Comparison of ENCODE assay signal across 14 mouse cellular contexts in genomic region chr12:82998682-82999332, GRCm38 (mm10).
DNase-seq lines count a peak whose midpoint lies in the region; ATAC-seq lines count a peak whose summit lies in the region.
"Had no signal": no experiment of that assay in that cellular context is flagged by ENCODE, and none has a peak within 500 bp of the region (broad histone marks: within the 10 kb centered on the region; RNA-seq: fewer than 3 reads in every experiment).

No protein-coding gene starts in this region.

- no peaks in the 10 kb centered on the region for H3K27me3 ChIP-seq in forebrain, embryonic 14.5 days (replicated peaks; ENCODE audit: control insufficient read depth, insufficient read depth, low read length)
- no peaks in the 10 kb centered on the region for H3K27me3 ChIP-seq in forebrain, embryonic 11.5 days (ENCODE audit: control insufficient read depth, insufficient read depth, low read length)
- H3K27me3 ChIP-seq in heart, embryonic 13.5 days (replicated peaks), result no peaks in the 10 kb centered on the region

- peaks cover 7% of the 10 kb centered on the region for H3K4me1 ChIP-seq in forebrain, embryonic 14.5 days (ENCODE audit: control insufficient read depth, insufficient read depth, low read length)
- H3K4me1 ChIP-seq in forebrain, embryonic 11.5 days (replicated peaks; ENCODE audit: control insufficient read depth, insufficient read depth, low read length), result no peaks in the 10 kb centered on the region; the same call in 1 of the 2 replicates
- H3K4me1 ChIP-seq in heart, embryonic 13.5 days, result peaks cover 2% of the 10 kb centered on the region; the same call in 1 of the 2 replicates

- H3K4me3 ChIP-seq in forebrain, embryonic 14.5 days (ENCODE audit: low read depth, low read length), result no peak overlapping the region
- no peak overlapping the region for H3K4me3 ChIP-seq in forebrain, embryonic 11.5 days (ENCODE audit: low read depth, low read length)
- H3K4me3 ChIP-seq in heart, embryonic 13.5 days, result no peak overlapping the region

- no peak overlapping the region for H3K4me2 ChIP-seq in forebrain, embryonic 14.5 days (ENCODE audit: low read length)
- no peak overlapping the region for H3K4me2 ChIP-seq in forebrain, embryonic 11.5 days (ENCODE audit: low read depth, low read length, severe bottlenecking)
- H3K4me2 ChIP-seq in heart, embryonic 13.5 days, result no peak overlapping the region

- no peak for ATAC-seq in forebrain, embryonic 14.5 days
- no peak for ATAC-seq in forebrain, embryonic 11.5 days (replicated peaks; ENCODE audit: low FRiP score)
- no peak for ATAC-seq in heart, embryonic 13.5 days (ENCODE audit: extremely low read depth, insufficient number of reproducible peaks, low FRiP score, low TSS enrichment)
- ATAC-seq in megakaryocyte progenitor cell, adult 5-6 weeks (replicated peaks; ENCODE audit: poor library complexity), result no peak
- no peak for ATAC-seq in megakaryocyte-erythroid progenitor cell, adult 5-6 weeks (replicated peaks; ENCODE audit: low FRiP score, low TSS enrichment, poor library complexity, severe bottlenecking)
- ATAC-seq: activated CD4-positive, CD25-positive, alpha-beta regulatory T cell, adult 4 months; hindbrain, postnatal 0 days had no signal

- WGBS in forebrain, embryonic 14.5 days, result 87% methylated on average over 10 of the region's 10 CpGs
- 89% methylated on average over 10 of the region's 10 CpGs for WGBS in forebrain, embryonic 11.5 days
- 75% methylated on average over 10 of the region's 10 CpGs for whole genome bisulfite sequencing in heart, embryonic 13.5 days

- intact Hi-C loops in left cerebral cortex, postnatal 25 days (cut with DNase I), result no loop called here

- no peak overlapping the region for H3K9ac ChIP-seq in forebrain, embryonic 14.5 days (ENCODE audit: low read length)
- H3K9ac ChIP-seq in forebrain, embryonic 11.5 days (ENCODE audit: low read length), result no peak overlapping the region
- no peak overlapping the region for H3K9ac ChIP-seq in heart, embryonic 13.5 days
- H3K9ac ChIP-seq: liver, embryonic 14.5 days had no signal

- DNase-seq in forebrain, embryonic 14.5 days (ENCODE audit: low spot score), result no peak
- DNase-seq in forebrain, embryonic 11.5 days (ENCODE audit: low spot score), result no peak
- DNase-seq in left cerebral cortex, postnatal 25 days (ENCODE audit: low spot score in 2 of 2), result peak; percentile 20 to 72
- DNase-seq in left cerebral cortex, adult 11 months (ENCODE audit: low spot score), result no peak
- peak; percentile 76 for DNase-seq in adrenal gland, adult 2 months
- DNase-seq: cerebellum, adult 11 months; embryo, embryonic 11 days; kidney, postnatal 10 days had no signal

- no peaks in the 10 kb centered on the region for H3K9me3 ChIP-seq in forebrain, embryonic 14.5 days (replicated peaks; ENCODE audit: control insufficient read depth, low read length)
- H3K9me3 ChIP-seq in forebrain, embryonic 11.5 days (ENCODE audit: control insufficient read depth, low read length), result no peaks in the 10 kb centered on the region
- H3K9me3 ChIP-seq in heart, embryonic 13.5 days, result no peaks in the 10 kb centered on the region

- H3K36me3 ChIP-seq in forebrain, embryonic 14.5 days (ENCODE audit: control insufficient read depth, insufficient read depth, low read length), result no peaks in the 10 kb centered on the region
- H3K36me3 ChIP-seq in forebrain, embryonic 11.5 days (ENCODE audit: control insufficient read depth, insufficient read depth, low read length), result no peaks in the 10 kb centered on the region
- H3K36me3 ChIP-seq in heart, embryonic 13.5 days, result no peaks in the 10 kb centered on the region

- H3K27ac ChIP-seq in forebrain, embryonic 14.5 days (ENCODE audit: low read depth, low read length), result 0 out of 2 replicates have a peak overlapping the region, but pooled peaks have one; percentile 5
- H3K27ac ChIP-seq in forebrain, embryonic 11.5 days (ENCODE audit: low read depth, low read length), result no peak overlapping the region
- peak overlapping the region; percentile 28; the same call in 1 of the 2 replicates for H3K27ac ChIP-seq in heart, embryonic 13.5 days (replicated peaks)
- H3K27ac ChIP-seq: hindbrain, postnatal 0 days; liver, embryonic 14.5 days had no signal

Comparison
In these comparisons a context has a peak if more than half of its experiments do, and no peak if none do; other contexts are left out.
1. DNase-seq: peak in left cerebral cortex, postnatal 25 days (2 of 2) and adrenal gland, adult 2 months (single experiment); none in forebrain, embryonic 14.5 days (single experiment), forebrain, embryonic 11.5 days (single experiment) and left cerebral cortex, adult 11 months (single experiment).